Mouse (Mus musculus): Measurements from ENCODE around the gene A630010A05Rik. TPM values are rescaled to one million over a fixed set of nuclear protein-coding genes. Genes with fewer than 3 reads are reported as not detected.
"Not testable (repeated sequence)": the region's sequence is repeated elsewhere in the genome, so short reads cannot be mapped to it uniquely, and the experiment has no call there.

The A630010A05Rik gene
- polyA plus RNA-seq (2012; fragmentation: generic; extraction: Trizol): not detected

- no peaks in the 10 kb centered on the region for H3K36me3 ChIP-seq (ENCODE audit: control insufficient read depth, insufficient read depth)
- H3K4me2 ChIP-seq (ENCODE audit: low read depth): no peak within 1 kb of the TSS
- H3ac ChIP-seq (ENCODE audit: control insufficient read depth, insufficient read length): no peak within 1 kb of the TSS
- no peak within 1 kb of the TSS for H3K4me3 ChIP-seq
- H3K27me3 ChIP-seq (ENCODE audit: control insufficient read depth, insufficient read depth, insufficient read length): no peaks in the 10 kb centered on the region
- TF ChIP-seq REST (IDR thresholded peaks at IDR 0.05; ENCODE audit: insufficient read depth, insufficient read length) (no peak), USF1 (IDR thresholded peaks at IDR 0.05; ENCODE audit: low read depth) (no peak), MYOD1 (IDR thresholded peaks at IDR 0.05; ENCODE audit: control insufficient read depth in 1 of 3, insufficient read length in 2 of 3, low read depth in 2 of 3) (no peak), POLR2AphosphoS2 (IDR thresholded peaks at IDR 0.05; ENCODE audit: insufficient read length, low read depth) (no peak), MAX (IDR thresholded peaks at IDR 0.05; ENCODE audit: low read depth) (no peak), MYOG (IDR thresholded peaks at IDR 0.05; ENCODE audit: control insufficient read depth in 1 of 3, insufficient read depth in 1 of 3, insufficient read length in 2 of 3, low read depth in 2 of 3) (no peak), E2F4 (IDR thresholded peaks at IDR 0.05; ENCODE audit: insufficient read depth) (no peak), POLR2A (IDR thresholded peaks at IDR 0.05; ENCODE audit: insufficient read length, low read depth) (no peak)
- H3K79me2 ChIP-seq (ENCODE audit: control insufficient read depth, insufficient read depth): no peaks in the 10 kb centered on the region
Measured at GRCm38 (mm10) chr16:14562017-14562416, at the start of gene A630010A05Rik. Gene A630010A05Rik (plus strand): TSS chr16:14562317.

GRCm38 (mm10) chr16:14535766-14536165 is 26.4 kb upstream of the A630010A05Rik start:
- Histone ChIP-seq H3K4me3 (no peak overlapping the region), H3K36me3 (ENCODE audit: control insufficient read depth, insufficient read depth) (no peaks in the 10 kb centered on the region), H3K79me2 (ENCODE audit: control insufficient read depth, insufficient read depth) (no peaks in the 10 kb centered on the region), H3ac (ENCODE audit: control insufficient read depth, insufficient read length) (no peak overlapping the region), H3K27me3 (ENCODE audit: control insufficient read depth, insufficient read depth, insufficient read length) (no peaks in the 10 kb centered on the region), H3K4me2 (ENCODE audit: low read depth) (no peak overlapping the region)
- no peak for TF ChIP-seq CEBPB (IDR thresholded peaks at IDR 0.05; ENCODE audit: insufficient read depth, poor library complexity, severe bottlenecking)

DNA sequence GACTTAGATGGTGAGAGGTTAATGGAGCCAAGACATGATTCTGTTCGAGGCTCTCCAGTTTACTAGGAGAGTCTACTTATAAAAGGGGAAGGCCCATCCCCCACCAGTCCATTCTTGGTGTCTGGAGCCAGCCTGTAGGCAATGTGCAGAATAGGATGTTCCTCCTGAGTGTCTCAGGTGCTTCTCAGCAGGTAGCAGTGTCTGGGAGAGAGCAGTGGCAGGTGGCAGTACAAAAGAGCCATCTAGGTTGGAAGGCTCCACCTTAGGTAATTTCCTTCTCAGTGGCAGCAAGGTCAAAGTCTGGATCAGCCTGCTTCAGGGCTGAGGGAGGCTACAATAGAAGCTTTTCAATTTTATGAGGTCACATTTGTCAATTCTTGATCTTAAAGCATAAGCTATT is 4.9 kb upstream of the A630010A05Rik start:
- not testable (repeated sequence) for H3K36me3 ChIP-seq (ENCODE audit: control insufficient read depth, insufficient read depth); H3ac ChIP-seq (ENCODE audit: control insufficient read depth, insufficient read length); H3K4me3 ChIP-seq; H3K4me2 ChIP-seq (ENCODE audit: low read depth); H3K79me2 ChIP-seq (ENCODE audit: control insufficient read depth, insufficient read depth); H3K27me3 ChIP-seq (ENCODE audit: control insufficient read depth, insufficient read depth, insufficient read length)

Other genes with a start within 250 kb of the A630010A05Rik start
- gene Fopnl, start 244.9 kb upstream of the A630010A05Rik start, polyA plus RNA-seq (2012; fragmentation: generic; extraction: Trizol): 34.3 TPM
- 23.0 TPM for gene Abcc1, start 200.8 kb upstream of the A630010A05Rik start, polyA plus RNA-seq (2012; fragmentation: generic; extraction: Trizol)